ENCODE assay signal across 7 mouse cellular contexts in the genomic region with DNA sequence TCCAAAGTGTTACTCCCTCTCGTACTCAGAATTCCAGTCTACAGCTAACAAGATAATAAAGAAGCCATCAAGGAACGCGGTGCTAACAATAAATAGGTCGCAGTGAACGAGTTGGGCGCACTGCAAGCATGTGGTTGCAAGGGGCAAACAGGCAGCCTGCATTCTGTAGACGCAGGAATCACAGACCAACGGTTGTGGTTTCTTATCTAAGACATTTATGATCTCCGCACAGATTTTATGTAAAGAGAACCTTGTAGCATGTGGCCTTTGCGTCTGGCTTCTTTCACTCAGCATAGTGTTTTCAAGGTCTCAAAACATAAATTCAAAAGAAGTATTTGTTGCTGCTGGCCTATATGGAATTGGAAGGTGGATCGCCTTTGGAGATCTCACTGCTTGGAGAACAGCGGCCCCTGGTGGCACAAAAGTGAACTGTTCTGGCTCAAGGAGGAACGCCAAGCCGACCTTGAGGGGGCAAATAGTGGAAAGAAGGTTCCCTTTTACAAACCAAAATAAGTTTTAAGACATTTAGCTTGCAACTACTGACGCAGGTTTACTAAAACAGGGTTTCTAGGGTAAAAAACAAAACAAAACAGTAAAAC. TPM values are rescaled to one million over a fixed set of nuclear protein-coding genes. Genes with fewer than 3 reads are reported as not detected.
DNase-seq lines count a peak whose midpoint lies in the region; ATAC-seq and TF ChIP-seq lines count a peak whose summit lies in the region.

No protein-coding gene starts in this region.

- H3K9ac ChIP-seq in hindbrain, embryonic 14.5 days: no peak overlapping the region
- H3K9ac ChIP-seq in midbrain, embryonic 12.5 days (replicated peaks): no peak overlapping the region

- WGBS in hindbrain, embryonic 14.5 days: 27% methylated on average over 15 of the region's 15 CpGs
- 24% methylated on average over 15 of the region's 15 CpGs for WGBS in midbrain, embryonic 12.5 days
- 12% methylated on average over 15 of the region's 15 CpGs for WGBS in small intestine, adult 2 months

- no peaks in the 10 kb centered on the region for H3K9me3 ChIP-seq in hindbrain, embryonic 14.5 days (ENCODE audit: control insufficient read depth, low read length)
- H3K9me3 ChIP-seq in midbrain, embryonic 12.5 days: no peaks in the 10 kb centered on the region

- peak; percentile 75 for DNase-seq in ZHBTc4 (ENCODE audit: low read depth, low spot score)
- peak; percentile 78 for DNase-seq in cerebellum, adult 9-10 months
- peak; percentile 81 to 82 for DNase-seq in frontal cortex, postnatal 25 days (ENCODE audit: low spot score in 2 of 2)
- DNase-seq in hindbrain, embryonic 14.5 days (ENCODE audit: low spot score): peak; percentile 92
- peak; percentile 25 to 84 for DNase-seq in left cerebral cortex, adult 8-10 months (ENCODE audit: low spot score in 2 of 2)

- peak; percentile 41; the same call in 1 of the 2 replicates for ATAC-seq in hindbrain, embryonic 14.5 days (ENCODE audit: low FRiP score)
- peak; percentile 23; the same call in 1 of the 2 replicates for ATAC-seq in midbrain, embryonic 12.5 days (ENCODE audit: low FRiP score, low read depth)

- H3K27ac ChIP-seq in hindbrain, embryonic 14.5 days: no peak overlapping the region
- H3K27ac ChIP-seq in midbrain, embryonic 12.5 days (replicated peaks): no peak overlapping the region
- H3K27ac ChIP-seq in small intestine, adult 2 months (ENCODE audit: insufficient read depth, low read depth, low read length): no peak overlapping the region

- no peaks in the 10 kb centered on the region for H3K27me3 ChIP-seq in hindbrain, embryonic 14.5 days (ENCODE audit: control insufficient read depth, insufficient read depth, low read length)
- no peaks in the 10 kb centered on the region for H3K27me3 ChIP-seq in midbrain, embryonic 12.5 days
- H3K27me3 ChIP-seq in small intestine, adult 2 months (ENCODE audit: control insufficient read depth, insufficient read depth, low read length): no peaks in the 10 kb centered on the region

- H3K4me1 ChIP-seq in hindbrain, embryonic 14.5 days (replicated peaks; ENCODE audit: control insufficient read depth, insufficient read depth, low read length): no peaks in the 10 kb centered on the region
- H3K4me1 ChIP-seq in midbrain, embryonic 12.5 days: no peaks in the 10 kb centered on the region
- H3K4me1 ChIP-seq in small intestine, adult 2 months (ENCODE audit: control insufficient read depth, insufficient read depth, insufficient read length, low read length): no peaks in the 10 kb centered on the region

- no peak overlapping the region for H3K4me3 ChIP-seq in hindbrain, embryonic 14.5 days (replicated peaks; ENCODE audit: low read length)
- no peak overlapping the region for H3K4me3 ChIP-seq in midbrain, embryonic 12.5 days
- no peak overlapping the region for H3K4me3 ChIP-seq in small intestine, adult 2 months (ENCODE audit: low read depth, low read length)

- no peak for TF ChIP-seq POLR2A in small intestine, adult 2 months (IDR thresholded peaks at IDR 0.05; ENCODE audit: low read depth, low read length)

- no peaks in the 10 kb centered on the region for H3K36me3 ChIP-seq in hindbrain, embryonic 14.5 days (replicated peaks; ENCODE audit: control insufficient read depth, insufficient read depth)
- no peaks in the 10 kb centered on the region for H3K36me3 ChIP-seq in midbrain, embryonic 12.5 days
- no peaks in the 10 kb centered on the region for H3K36me3 ChIP-seq in small intestine, adult 2 months (ENCODE audit: control insufficient read depth, insufficient read depth, low read length)

- TF ChIP-seq CTCF in small intestine, adult 2 months (IDR thresholded peaks at IDR 0.05; ENCODE audit: extremely low read depth, insufficient read length, insufficient replicate concordance, low read depth, low read length): peak; percentile 97; the same call in 1 of the 2 replicates

- no peak overlapping the region for H3K4me2 ChIP-seq in hindbrain, embryonic 14.5 days (replicated peaks)
- H3K4me2 ChIP-seq in midbrain, embryonic 12.5 days (replicated peaks): no peak overlapping the region

RNA-seq across cellular contexts. Expression of gene 9330182O14Rik, which starts 3.2 kb away (rescaled TPM):
- polyA plus RNA-seq in hindbrain, embryonic 14.5 days (2014; fragmentation: Nextera tagmentation; extraction: Ambion mirVana): not detected in 2 replicates
- not detected for total RNA-seq in left cerebral cortex, adult 8-10 months (2022)
- not detected in 2 replicates for polyA plus RNA-seq in midbrain, embryonic 12.5 days (2016; fragmentation: Nextera tagmentation; extraction: Ambion mirVana)
- polyA plus RNA-seq in small intestine, adult 2 months (2012; rRNA removed): not detected in 2 replicates
